Mouse (Mus musculus) CD8-positive naive resting alpha-beta T cell, adult 2 months (primary cell): ENCODE measurements around the gene S100g.
A peak's percentile ranks its signal among the peaks of the same experiment; 100 is the strongest.

ENCODE experiments used
- DNase-seq, 2 experiments: peaks; one replicate each; pipeline ENCODE4 v3.0.0; 2022; ENCODE audit warnings: low read depth in 2 of 2, low spot score in 2 of 2

The S100g gene

GRCm38 (mm10) chrX:162964383-162964782 lies at the start of gene S100g:
S100g (minus strand) TSS chrX:162964599.
- no peak for DNase-seq

- no peak for DNase-seq
These were observed 27.7 kb upstream of the S100g start for GRCm38 (mm10) chrX:162992121-162992520.

- no peak for DNase-seq
These were observed 27.0 kb upstream of the S100g start for GRCm38 (mm10) chrX:162991396-162991795.

GRCm38 (mm10) chrX:162986876-162987495 lies 22.6 kb upstream of the S100g start:
- no peak for DNase-seq

- DNase-seq: no peak
These were observed 11.8 kb upstream of the S100g start for GRCm38 (mm10) chrX:162976194-162976593.

- DNase-seq: no peak
These were observed 3.1 kb upstream of the S100g start for GRCm38 (mm10) chrX:162967456-162967855.

GRCm38 (mm10) chrX:162963840-162964239 lies 559 bp downstream of the S100g start:
- DNase-seq: no peak

GRCm38 (mm10) chrX:162957921-162958320 lies 6.5 kb downstream of the S100g start:
- no peak for DNase-seq

- DNase-seq: no peak
These were observed 14.5 kb downstream of the S100g start for GRCm38 (mm10) chrX:162949811-162950439.

GRCm38 (mm10) chrX:162942027-162942426 lies 22.4 kb downstream of the S100g start:
- DNase-seq: no peak

GRCm38 (mm10) chrX:162931467-162931866 lies 32.9 kb downstream of the S100g start:
- DNase-seq: no peak

GRCm38 (mm10) chrX:162921487-162922125 lies 42.8 kb downstream of the S100g start:
- DNase-seq: no peak

GRCm38 (mm10) chrX:162915697-162916096 lies 48.7 kb downstream of the S100g start:
- peak; percentile 6 to 37 for DNase-seq

GRCm38 (mm10) chrX:162913651-162914050 lies 50.7 kb downstream of the S100g start:
- DNase-seq: no peak
